Mouse (Mus musculus): ENCODE data around the gene Cubn. TPM values are rescaled to one million over a fixed set of nuclear protein-coding genes. Genes with fewer than 3 reads are reported as not detected.

Gene Cubn
- polyA plus RNA-seq, 1 experiment from 2014 or later = 0.18 TPM

Other genes starting within 250 kb of the Cubn start
- gene Rsu1, start 220.4 kb downstream of the Cubn start, polyA plus RNA-seq (2015; fragmentation: Nextera tagmentation; extraction: Ambion mirVana) = 54.4 and 61.2 TPM in 2 replicates
- 8.3 and 9.6 TPM in 2 replicates for gene Trdmt1, start 52.9 kb upstream of the Cubn start, polyA plus RNA-seq (2015; fragmentation: Nextera tagmentation; extraction: Ambion mirVana)
- gene Vim, start 82.1 kb upstream of the Cubn start, polyA plus RNA-seq (2015; fragmentation: Nextera tagmentation; extraction: Ambion mirVana) = 408 and 544 TPM in 2 replicates